Mouse (Mus musculus) CD8-positive naive resting alpha-beta T cell, adult 57 days (primary cell): Measurements from ENCODE around the gene Aunip. TPM values are rescaled to one million over a fixed set of nuclear protein-coding genes. Genes with fewer than 3 reads are reported as not detected.

Source experiments
- total RNA-seq: library from RNA; stranded (reverse); gene quantifications from one replicate; pipeline ENCODE4 v1.2.4, GENCODE M21; 2023

Gene Aunip
- not detected for total RNA-seq

GRCm38 (mm10) chr4:134510845-134511411, at the start of gene Aunip:
Gene Aunip (plus strand): TSS chr4:134510999.

GRCm38 (mm10) chr4:134468215-134468575, 42.6 kb upstream of the Aunip start, which contains the start of gene Stmn1:
Gene Stmn1 (plus strand): TSS chr4:134468320.

GRCm38 (mm10) chr4:134496595-134497210, 14.1 kb upstream of the Aunip start, which contains the start of gene Paqr7:
Gene Paqr7 (plus strand): TSS chr4:134496697.

GRCm38 (mm10) chr4:134534932-134535786, 24.4 kb downstream of the Aunip start, which contains the start of gene Mtfr1l:
Gene Mtfr1l (minus strand): TSS chr4:134535387.

GRCm38 (mm10) chr4:134551494-134552316, 40.9 kb downstream of the Aunip start, which contains the start of gene Selenon:
Gene Selenon (minus strand): TSS chr4:134552166.

Other genes with a start within 250 kb of the Aunip start
- gene Pdik1l, start 223.1 kb upstream of the Aunip start, total RNA-seq: 10.2 TPM
- gene Trim63, start 195.9 kb upstream of the Aunip start, total RNA-seq: not detected
- not detected for gene Slc30a2, start 167.8 kb upstream of the Aunip start, total RNA-seq
- 0.55 TPM for gene Extl1, start 127.1 kb upstream of the Aunip start, total RNA-seq
- 1.5 TPM for gene Pafah2, start 114.7 kb upstream of the Aunip start, total RNA-seq
- gene Stmn1, start 42.7 kb upstream of the Aunip start, total RNA-seq: 17.1 TPM
- 32.2 TPM for gene Paqr7, start 14.3 kb upstream of the Aunip start, total RNA-seq
- 50.8 TPM for gene Mtfr1l, start 24.4 kb downstream of the Aunip start, total RNA-seq
- gene Selenon, start 41.2 kb downstream of the Aunip start, total RNA-seq: 0.70 TPM
- gene Man1c1, start 193.3 kb downstream of the Aunip start, total RNA-seq: 6.5 TPM